Mouse (Mus musculus) kidney, adult 2 months (tissue): Measurements from ENCODE around the gene Grhl1.

Source experiments
- CTCF ChIP-seq: fragments of 200-500 bp; conservative IDR thresholded peaks from 2 replicates; pipeline ENCODE4 v1.5.1; 2011; ENCODE audit warnings: low read depth, mild to moderate bottlenecking, control low read depth, low read length, moderate library complexity, mixed read lengths; ENCODE audit not compliant: insufficient read depth, insufficient read length
- POLR2A ChIP-seq: fragments of 200-500 bp; IDR thresholded peaks from one replicate; pipeline ENCODE4 v1.6.1; 2011; ENCODE audit warnings: low read depth, low read length, control low read depth

DNA sequence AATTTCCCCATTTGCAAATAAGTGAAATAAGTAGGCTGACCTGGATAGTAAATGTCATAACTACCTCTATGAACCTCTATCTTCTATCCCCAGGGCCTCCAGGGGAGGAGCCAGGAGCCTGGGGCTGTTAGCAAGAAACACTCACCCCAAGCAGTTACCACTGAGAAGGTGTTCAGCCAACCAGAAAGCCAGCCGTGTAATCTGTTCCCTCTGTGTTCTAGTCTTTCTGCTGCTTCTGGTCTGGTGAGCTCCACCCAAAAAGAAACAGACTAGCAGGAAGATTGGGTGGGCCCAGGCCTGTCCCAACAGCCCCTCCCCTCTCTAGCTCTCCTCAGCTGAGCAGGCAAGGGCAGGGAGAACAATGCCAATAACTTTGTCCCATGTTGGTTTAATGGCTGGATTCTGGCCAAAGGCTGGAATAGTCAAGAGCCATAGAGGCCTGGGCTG, 72.1 kb downstream of the Grhl1 start:
- TF ChIP-seq POLR2A (no peak), CTCF (no peak)
